Mouse (Mus musculus): Measurements from ENCODE around the gene Itpr2. TPM values are rescaled to one million over a fixed set of nuclear protein-coding genes. Genes with fewer than 3 reads are reported as not detected.

Itpr2 gene
- polyA plus RNA-seq, 1 experiment from 2014 or later: 6.1 TPM

GRCm38 (mm10) chr6:146185532-146185931 is 316.5 kb downstream of the Itpr2 start:
- no peaks in the 10 kb centered on the region for H3K4me1 ChIP-seq (ENCODE audit: control insufficient read depth, insufficient read depth, low read length)
- no peak overlapping the region for H3K27ac ChIP-seq (ENCODE audit: low read depth, low read length)
- H3K27me3 ChIP-seq (ENCODE audit: control insufficient read depth, insufficient read depth, low read length): no peaks in the 10 kb centered on the region
- no peaks in the 10 kb centered on the region for H3K36me3 ChIP-seq (ENCODE audit: control insufficient read depth, insufficient read depth, low read length)
- H3K9ac ChIP-seq (replicated peaks; ENCODE audit: low read depth, low read length): no peak overlapping the region
- no peaks in the 10 kb centered on the region for H3K9me3 ChIP-seq (ENCODE audit: control insufficient read depth, low read length)
- no peak for ATAC-seq (ENCODE audit: low read depth)
- H3K4me3 ChIP-seq (ENCODE audit: low read depth, low read length): no peak overlapping the region
- WGBS: 93% methylated on average over 2 of the region's 2 CpGs
- no peak overlapping the region for H3K4me2 ChIP-seq (ENCODE audit: low read depth, low read length)

GRCm38 (mm10) chr6:146184771-146185170 is 317.3 kb downstream of the Itpr2 start:
- H3K9ac ChIP-seq (replicated peaks; ENCODE audit: low read depth, low read length): no peak overlapping the region
- no peaks in the 10 kb centered on the region for H3K36me3 ChIP-seq (ENCODE audit: control insufficient read depth, insufficient read depth, low read length)
- no peak overlapping the region for H3K4me3 ChIP-seq (ENCODE audit: low read depth, low read length)
- no peak overlapping the region for H3K27ac ChIP-seq (ENCODE audit: low read depth, low read length)
- ATAC-seq (ENCODE audit: low read depth): no peak
- no peaks in the 10 kb centered on the region for H3K4me1 ChIP-seq (ENCODE audit: control insufficient read depth, insufficient read depth, low read length)
- WGBS: 91% methylated on average over 9 of the region's 9 CpGs
- H3K27me3 ChIP-seq (ENCODE audit: control insufficient read depth, insufficient read depth, low read length): no peaks in the 10 kb centered on the region
- no peaks in the 10 kb centered on the region for H3K9me3 ChIP-seq (ENCODE audit: control insufficient read depth, low read length)
- no peak overlapping the region for H3K4me2 ChIP-seq (ENCODE audit: low read depth, low read length)

- Histone ChIP-seq H3K27ac (ENCODE audit: low read depth, low read length) (no peak overlapping the region), H3K36me3 (ENCODE audit: control insufficient read depth, insufficient read depth, low read length) (no peaks in the 10 kb centered on the region), H3K4me1 (ENCODE audit: control insufficient read depth, insufficient read depth, low read length) (no peaks in the 10 kb centered on the region), H3K4me2 (ENCODE audit: low read depth, low read length) (no peak overlapping the region), H3K9me3 (ENCODE audit: control insufficient read depth, low read length) (no peaks in the 10 kb centered on the region), H3K4me3 (ENCODE audit: low read depth, low read length) (no peak overlapping the region), H3K9ac (replicated peaks; ENCODE audit: low read depth, low read length) (no peak overlapping the region), H3K27me3 (ENCODE audit: control insufficient read depth, insufficient read depth, low read length) (no peaks in the 10 kb centered on the region)
- no peak for ATAC-seq (ENCODE audit: low read depth)
- 93% methylated on average over 4 of the region's 4 CpGs for WGBS
Observed at GRCm38 (mm10) chr6:146174644-146175250, 327.3 kb downstream of the Itpr2 start.

GRCm38 (mm10) chr6:146170603-146171051 is 331.4 kb downstream of the Itpr2 start:
- Histone ChIP-seq H3K4me2 (ENCODE audit: low read depth, low read length) (no peak overlapping the region), H3K9me3 (ENCODE audit: control insufficient read depth, low read length) (no peaks in the 10 kb centered on the region), H3K36me3 (ENCODE audit: control insufficient read depth, insufficient read depth, low read length) (no peaks in the 10 kb centered on the region), H3K27me3 (ENCODE audit: control insufficient read depth, insufficient read depth, low read length) (no peaks in the 10 kb centered on the region), H3K9ac (replicated peaks; ENCODE audit: low read depth, low read length) (no peak overlapping the region), H3K27ac (ENCODE audit: low read depth, low read length) (no peak overlapping the region), H3K4me1 (ENCODE audit: control insufficient read depth, insufficient read depth, low read length) (no peaks in the 10 kb centered on the region), H3K4me3 (ENCODE audit: low read depth, low read length) (no peak overlapping the region)
- ATAC-seq (ENCODE audit: low read depth): no peak
- 81% methylated on average over 14 of the region's 14 CpGs for WGBS

GRCm38 (mm10) chr6:146167207-146167606 is 334.8 kb downstream of the Itpr2 start:
- Histone ChIP-seq H3K36me3 (ENCODE audit: control insufficient read depth, insufficient read depth, low read length) (no peaks in the 10 kb centered on the region), H3K4me2 (ENCODE audit: low read depth, low read length) (no peak overlapping the region), H3K27ac (ENCODE audit: low read depth, low read length) (no peak overlapping the region), H3K27me3 (ENCODE audit: control insufficient read depth, insufficient read depth, low read length) (no peaks in the 10 kb centered on the region), H3K4me1 (ENCODE audit: control insufficient read depth, insufficient read depth, low read length) (no peaks in the 10 kb centered on the region), H3K9me3 (ENCODE audit: control insufficient read depth, low read length) (no peaks in the 10 kb centered on the region), H3K4me3 (ENCODE audit: low read depth, low read length) (no peak overlapping the region), H3K9ac (replicated peaks; ENCODE audit: low read depth, low read length) (no peak overlapping the region)
- WGBS: 87% methylated on average over 5 of the region's 5 CpGs
- ATAC-seq (ENCODE audit: low read depth): no peak

GRCm38 (mm10) chr6:146159641-146160040 is 342.4 kb downstream of the Itpr2 start:
- no peak for ATAC-seq (ENCODE audit: low read depth)
- 89% methylated on average over 4 of the region's 4 CpGs for WGBS
- Histone ChIP-seq H3K4me2 (ENCODE audit: low read depth, low read length) (no peak overlapping the region), H3K9ac (replicated peaks; ENCODE audit: low read depth, low read length) (no peak overlapping the region), H3K4me1 (ENCODE audit: control insufficient read depth, insufficient read depth, low read length) (no peaks in the 10 kb centered on the region), H3K27me3 (ENCODE audit: control insufficient read depth, insufficient read depth, low read length) (no peaks in the 10 kb centered on the region), H3K27ac (ENCODE audit: low read depth, low read length) (no peak overlapping the region), H3K4me3 (ENCODE audit: low read depth, low read length) (no peak overlapping the region), H3K9me3 (ENCODE audit: control insufficient read depth, low read length) (no peaks in the 10 kb centered on the region), H3K36me3 (ENCODE audit: control insufficient read depth, insufficient read depth, low read length) (no peaks in the 10 kb centered on the region)

- Histone ChIP-seq H3K36me3 (ENCODE audit: control insufficient read depth, insufficient read depth, low read length) (no peaks in the 10 kb centered on the region), H3K27me3 (ENCODE audit: control insufficient read depth, insufficient read depth, low read length) (no peaks in the 10 kb centered on the region), H3K27ac (ENCODE audit: low read depth, low read length) (no peak overlapping the region), H3K4me3 (ENCODE audit: low read depth, low read length) (no peak overlapping the region), H3K9ac (replicated peaks; ENCODE audit: low read depth, low read length) (no peak overlapping the region), H3K4me1 (ENCODE audit: control insufficient read depth, insufficient read depth, low read length) (no peaks in the 10 kb centered on the region), H3K4me2 (ENCODE audit: low read depth, low read length) (no peak overlapping the region), H3K9me3 (ENCODE audit: control insufficient read depth, low read length) (no peaks in the 10 kb centered on the region)
- no peak for ATAC-seq (ENCODE audit: low read depth)
- WGBS: 95% methylated on average over 12 of the region's 12 CpGs
Observed at GRCm38 (mm10) chr6:146158717-146159116, 343.3 kb downstream of the Itpr2 start.

- Histone ChIP-seq H3K36me3 (ENCODE audit: control insufficient read depth, insufficient read depth, low read length) (no peaks in the 10 kb centered on the region), H3K9ac (replicated peaks; ENCODE audit: low read depth, low read length) (no peak overlapping the region), H3K27me3 (ENCODE audit: control insufficient read depth, insufficient read depth, low read length) (no peaks in the 10 kb centered on the region), H3K27ac (ENCODE audit: low read depth, low read length) (no peak overlapping the region), H3K9me3 (ENCODE audit: control insufficient read depth, low read length) (no peaks in the 10 kb centered on the region), H3K4me1 (ENCODE audit: control insufficient read depth, insufficient read depth, low read length) (no peaks in the 10 kb centered on the region), H3K4me2 (ENCODE audit: low read depth, low read length) (no peak overlapping the region), H3K4me3 (ENCODE audit: low read depth, low read length) (no peak overlapping the region)
- WGBS: 46% methylated on average over 8 of the region's 8 CpGs
- peak; percentile 46; the same call in 1 of the 2 replicates for ATAC-seq (ENCODE audit: low read depth)
Observed at GRCm38 (mm10) chr6:146157983-146158535, 344.0 kb downstream of the Itpr2 start.

- Histone ChIP-seq H3K4me3 (ENCODE audit: low read depth, low read length) (no peak overlapping the region), H3K27ac (ENCODE audit: low read depth, low read length) (no peak overlapping the region), H3K4me2 (ENCODE audit: low read depth, low read length) (no peak overlapping the region), H3K9ac (replicated peaks; ENCODE audit: low read depth, low read length) (no peak overlapping the region), H3K27me3 (ENCODE audit: control insufficient read depth, insufficient read depth, low read length) (no peaks in the 10 kb centered on the region), H3K36me3 (ENCODE audit: control insufficient read depth, insufficient read depth, low read length) (no peaks in the 10 kb centered on the region), H3K4me1 (ENCODE audit: control insufficient read depth, insufficient read depth, low read length) (no peaks in the 10 kb centered on the region), H3K9me3 (ENCODE audit: control insufficient read depth, low read length) (no peaks in the 10 kb centered on the region)
- WGBS: 96% methylated on average over 14 of the region's 14 CpGs
- no peak for ATAC-seq (ENCODE audit: low read depth)
Observed at GRCm38 (mm10) chr6:146157099-146157498, 344.9 kb downstream of the Itpr2 start.

All from neural tube, embryonic 14.5 days (tissue).